Mouse (Mus musculus) left cerebral cortex, adult 18-20 months (tissue): ENCODE measurements around the gene Ntm. TPM values are rescaled to one million over a fixed set of nuclear protein-coding genes. Genes with fewer than 3 reads are reported as not detected.
A peak's percentile ranks its signal among the peaks of the same experiment; 100 is the strongest.

Source experiments
- DNase-seq, 2 experiments: peaks; one replicate each; pipeline ENCODE4 v3.0.0; 2021 to 2022; ENCODE audit warnings: low spot score in 2 of 2, mixed read lengths in 1 of 2
- total RNA-seq, 2 experiments: library from RNA; stranded (reverse); gene quantifications; 2 replicates each; pipeline ENCODE4 v1.2.3; 2021

Ntm gene
- total RNA-seq, 2 experiments from 2014 or later: 250 to 265 TPM

DNA sequence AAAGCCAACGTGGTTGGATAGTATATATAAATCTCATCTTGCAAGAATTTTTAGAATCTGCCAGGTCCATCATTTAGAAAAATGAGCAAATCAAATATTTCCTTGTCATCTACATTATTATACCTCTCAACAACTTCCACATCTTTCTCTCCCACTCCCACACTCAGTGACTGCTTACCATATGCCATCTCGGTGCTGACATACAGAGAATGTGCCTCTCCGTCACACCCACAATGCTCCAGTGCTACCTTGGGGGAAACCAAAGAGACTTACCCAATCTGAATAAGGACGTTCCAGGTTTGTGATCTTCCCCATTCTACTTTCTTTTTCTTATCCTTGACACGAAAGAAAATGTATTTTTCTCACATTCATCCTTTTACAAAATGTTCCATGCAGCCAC lies 75.0 kb downstream of the Ntm start:
- no peak for DNase-seq

DNA sequence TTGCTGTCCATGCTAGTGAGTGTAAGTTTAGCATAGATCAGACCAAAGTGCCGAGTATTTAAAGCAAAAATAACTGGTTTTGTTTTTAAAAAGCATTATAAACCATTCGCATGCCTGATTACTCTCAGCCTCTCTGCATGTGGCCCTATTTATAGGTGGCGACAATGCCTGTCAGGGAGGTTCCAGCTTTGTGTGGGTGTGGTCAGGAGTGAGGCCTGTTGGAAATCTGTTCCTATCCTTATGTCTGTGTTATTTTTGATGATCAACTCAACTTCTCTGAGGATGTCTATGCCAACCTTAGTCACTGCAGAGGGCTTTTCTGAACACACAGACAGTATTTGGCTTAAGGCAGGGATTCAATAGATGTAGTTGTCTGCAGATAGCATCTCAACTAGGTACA lies 78.9 kb downstream of the Ntm start:
- peak in 1 of 2 experiments; percentile 50 for DNase-seq

DNA sequence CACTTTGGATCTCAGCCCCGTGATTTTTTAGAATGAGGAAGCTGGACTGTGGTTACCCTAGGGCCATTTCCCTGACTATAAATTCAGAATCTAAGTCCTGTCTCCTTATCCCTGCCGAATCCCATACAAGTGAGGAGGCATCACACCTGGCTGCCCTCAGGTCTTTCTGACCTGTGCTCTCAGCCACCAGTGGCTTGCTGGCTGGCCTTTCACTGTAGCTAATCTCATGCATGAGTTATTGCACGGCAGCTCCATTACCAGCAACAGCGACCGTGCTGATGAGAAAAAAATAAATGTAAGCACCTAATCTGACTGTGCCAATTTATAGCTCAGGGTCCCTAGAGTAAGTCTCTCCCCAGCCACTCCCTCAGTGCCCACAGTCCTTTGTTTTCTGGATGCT lies 81.3 kb downstream of the Ntm start:
- DNase-seq: no peak

DNA sequence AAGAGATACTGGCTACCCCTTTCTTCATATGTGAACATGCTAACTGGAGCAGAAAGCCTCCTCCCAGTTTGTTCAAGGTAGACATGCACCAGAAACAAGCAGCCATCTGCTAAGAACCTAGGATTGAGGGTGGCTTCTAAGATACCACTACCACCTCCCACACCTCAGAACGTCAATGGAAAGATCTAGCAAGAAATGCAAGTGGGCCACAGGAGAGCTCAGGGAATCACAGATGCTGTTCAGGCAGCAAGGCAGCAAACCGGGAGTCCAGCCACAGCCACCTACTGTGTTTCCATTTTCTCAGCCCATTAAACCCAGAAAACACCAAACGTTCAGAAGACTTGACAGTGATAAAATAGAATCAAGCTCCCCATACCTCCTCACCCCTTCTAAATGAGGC lies 85.4 kb downstream of the Ntm start:
- peak; percentile 46 to 57 for DNase-seq

DNA sequence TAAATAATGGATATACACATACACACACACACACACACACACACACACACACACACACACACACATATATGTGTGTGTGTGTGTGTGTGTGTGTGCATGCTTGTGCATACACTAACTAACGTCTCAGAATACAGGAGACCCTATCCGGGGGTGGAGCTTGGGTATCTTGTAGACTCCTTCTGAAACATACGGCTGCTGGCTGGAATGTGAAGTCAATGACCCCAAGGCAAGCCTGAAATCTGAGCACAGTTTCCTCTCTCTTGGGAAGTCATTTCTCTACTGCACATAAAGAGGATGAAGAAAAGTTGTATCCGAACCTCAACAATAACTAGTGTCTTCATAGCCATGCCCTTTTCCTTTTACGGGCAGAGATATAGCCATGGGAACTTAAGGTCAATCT lies 95.2 kb downstream of the Ntm start:
- no peak for DNase-seq

DNA sequence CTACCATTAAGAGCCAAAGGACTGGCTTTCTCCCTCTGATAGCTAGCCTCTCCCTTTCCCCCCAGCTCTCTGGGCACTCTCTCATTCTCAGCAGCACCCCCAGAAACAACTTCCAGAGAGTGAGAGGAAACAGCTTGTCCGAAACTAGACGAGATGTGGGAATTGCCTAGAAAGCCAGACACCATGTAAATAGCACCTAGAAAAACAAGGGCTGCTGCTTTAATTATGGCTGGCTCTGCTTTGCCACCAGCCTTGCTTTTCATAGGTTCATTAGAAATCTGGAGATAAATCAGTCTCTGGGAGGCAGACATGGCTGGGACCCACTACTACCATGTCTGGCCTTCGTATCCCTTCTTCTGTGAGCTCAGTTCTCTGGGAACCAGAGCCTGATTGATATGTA lies 96.1 kb downstream of the Ntm start:
- DNase-seq: no peak

DNA sequence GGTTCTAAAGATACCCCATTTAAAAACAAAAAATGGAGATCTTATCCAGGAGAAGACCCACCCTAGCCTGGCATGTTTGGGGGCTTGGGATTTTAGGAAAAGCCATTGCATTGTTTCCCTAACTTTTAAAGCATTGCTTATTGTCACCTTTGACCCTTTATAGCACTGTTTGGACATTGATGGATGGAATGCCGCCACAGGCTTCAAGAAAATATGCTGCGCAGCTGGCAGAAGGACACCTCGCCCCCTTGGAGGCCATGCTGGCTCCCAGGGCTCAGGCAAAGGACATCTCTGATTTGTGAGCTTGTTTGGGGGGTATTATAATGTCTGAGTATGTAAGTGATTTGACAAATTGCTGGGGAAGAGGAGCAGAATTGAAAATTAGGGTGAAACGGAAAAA lies 96.8 kb downstream of the Ntm start:
- no peak for DNase-seq

DNA sequence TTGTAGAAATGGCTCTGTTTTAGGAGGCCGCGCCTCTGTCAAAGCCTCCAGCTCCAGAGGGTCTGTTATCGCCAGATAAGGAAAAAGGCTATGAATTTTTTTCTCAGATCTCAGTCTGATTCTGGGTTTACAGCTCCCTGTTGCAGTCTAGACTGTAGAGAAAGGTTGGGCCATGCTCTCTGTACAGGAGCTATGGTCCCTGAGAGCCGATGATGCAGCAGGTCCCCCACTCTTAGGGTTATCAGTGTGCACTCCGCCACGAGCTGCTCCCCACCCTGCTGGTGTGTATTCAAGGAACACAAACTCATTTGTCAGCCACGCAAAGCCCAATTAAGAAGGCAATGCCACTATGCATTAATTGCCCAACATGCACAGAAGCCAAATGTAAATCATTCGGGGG lies 97.4 kb downstream of the Ntm start:
- no peak for DNase-seq

DNA sequence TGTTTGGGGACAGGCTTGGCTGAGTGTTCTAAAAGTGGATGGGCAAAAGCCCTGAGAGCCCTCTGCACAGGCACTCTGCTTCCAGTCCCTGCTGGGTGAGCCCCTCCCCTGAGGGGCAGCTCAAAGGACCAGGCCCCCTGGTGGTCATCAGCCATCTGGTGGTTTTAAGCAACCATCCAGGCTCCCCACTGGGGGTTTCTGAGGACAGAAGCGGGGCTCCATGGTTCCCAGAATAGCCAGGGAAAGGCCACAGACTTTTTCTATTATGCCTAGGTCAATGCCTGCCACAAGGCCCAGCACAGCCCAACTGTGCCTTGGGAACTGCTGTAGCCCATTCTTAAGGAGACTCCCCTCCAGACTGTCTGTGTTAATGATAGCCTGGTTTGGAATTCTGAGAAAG lies 98.1 kb downstream of the Ntm start:
- DNase-seq: no peak

DNA sequence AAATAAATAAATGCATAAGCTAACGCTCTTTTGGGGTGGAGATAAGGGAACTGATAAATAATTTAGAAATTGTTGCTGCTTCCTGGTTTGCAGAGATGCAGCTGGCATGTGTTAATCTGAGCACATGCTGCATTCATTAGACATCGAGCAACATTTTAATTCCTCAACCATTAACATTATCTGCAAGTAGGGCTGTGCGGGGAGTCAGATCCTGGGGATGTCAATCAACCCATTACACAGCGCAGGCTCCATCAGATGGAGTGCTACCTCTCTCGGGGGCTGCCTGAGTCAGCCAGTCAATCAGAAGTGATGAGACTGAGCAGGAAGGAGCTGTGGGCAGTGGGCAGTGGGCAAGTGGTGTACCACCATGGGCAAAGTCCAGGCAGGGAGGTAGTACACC lies 100.5 kb downstream of the Ntm start:
- no peak for DNase-seq

DNA sequence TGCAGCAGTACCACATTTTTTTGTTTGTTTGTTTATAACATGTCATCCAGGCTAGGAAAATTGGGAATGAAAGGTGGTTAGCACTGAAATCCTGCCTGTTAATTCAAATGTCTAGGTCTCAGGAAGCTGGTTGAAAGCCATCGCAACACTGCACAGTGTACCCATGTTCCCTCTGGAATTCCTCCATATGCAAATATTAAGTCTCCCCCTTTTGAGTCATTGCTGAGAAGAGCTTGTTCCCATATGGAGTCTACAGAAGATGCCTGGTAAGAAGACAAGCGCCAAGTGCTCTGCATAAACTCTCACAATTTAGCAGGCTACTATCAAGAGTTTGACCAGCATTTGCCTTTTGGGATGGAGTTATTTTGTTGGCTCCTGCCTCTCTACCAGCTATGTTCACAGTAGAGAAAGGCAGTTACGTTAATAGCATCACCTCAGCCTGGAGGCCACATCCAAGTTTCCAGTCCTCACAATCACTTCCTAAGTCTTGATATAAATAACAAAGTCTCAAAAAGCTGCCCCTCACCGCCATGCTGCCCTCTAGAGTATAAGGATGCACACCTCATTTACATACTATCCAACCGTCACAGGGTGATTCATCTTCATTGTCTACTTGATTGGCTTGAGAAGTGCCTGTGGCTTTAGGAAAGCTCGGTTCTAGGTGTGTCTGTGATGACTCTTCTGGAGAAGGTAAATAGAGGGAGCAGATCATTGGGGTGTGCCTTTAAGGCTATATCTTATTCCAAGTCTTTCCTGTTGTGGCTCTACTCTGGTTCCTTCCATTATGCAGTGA lies 103.5 kb downstream of the Ntm start:
- DNase-seq: no peak

DNA sequence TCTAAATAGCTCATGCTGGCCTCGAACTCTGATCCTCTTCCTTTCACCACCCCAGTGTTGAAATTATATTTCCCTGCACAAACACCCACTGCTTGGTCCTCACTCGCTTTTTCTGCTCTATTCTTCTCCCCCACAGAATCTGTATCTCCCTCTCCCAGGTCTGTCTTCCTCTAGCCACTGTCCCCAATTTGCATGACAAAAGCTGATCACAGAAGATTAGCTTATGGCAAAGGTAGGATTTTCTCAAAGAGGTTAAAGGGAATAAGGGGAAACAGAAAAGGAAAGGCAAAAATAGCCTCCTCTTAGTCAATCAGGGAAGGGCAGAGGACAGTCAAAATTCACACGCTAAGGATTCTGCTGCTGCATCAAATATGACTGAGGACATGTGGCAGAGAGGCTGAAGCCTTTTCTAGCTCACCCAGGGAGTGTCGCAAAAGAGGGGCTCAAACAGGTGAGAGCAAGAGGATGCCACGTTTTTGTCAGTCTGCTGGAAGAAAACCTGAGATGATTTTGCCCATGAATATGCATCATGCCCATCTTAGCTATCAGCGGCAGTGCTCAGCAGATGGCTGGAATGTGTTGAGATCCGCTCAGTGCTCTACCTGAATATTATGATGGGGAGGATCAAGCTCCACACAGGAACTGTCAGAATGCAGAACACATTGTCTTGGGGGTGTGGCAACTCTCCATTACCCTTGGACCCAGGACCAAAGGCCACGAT lies 114.0 kb downstream of the Ntm start:
- DNase-seq: no peak

DNA sequence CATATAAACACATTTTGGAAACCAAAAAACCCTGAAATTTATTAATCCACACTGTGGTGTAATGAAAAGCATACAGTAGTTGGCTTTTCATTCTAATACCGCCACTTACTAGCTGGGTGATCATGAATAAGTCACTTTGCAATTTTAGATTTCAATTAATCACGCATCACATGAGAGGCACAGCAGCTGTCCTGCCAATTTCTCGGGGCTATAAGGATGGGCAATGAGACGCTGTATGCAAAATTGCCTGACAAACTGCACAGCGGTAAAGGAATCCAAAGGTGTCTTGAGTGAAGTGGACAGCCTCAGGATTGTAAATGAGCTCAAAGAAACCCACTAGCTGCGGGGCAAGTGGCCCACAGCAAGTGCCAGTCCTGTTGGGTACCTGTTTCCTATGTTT lies 125.6 kb downstream of the Ntm start:
- no peak for DNase-seq

DNA sequence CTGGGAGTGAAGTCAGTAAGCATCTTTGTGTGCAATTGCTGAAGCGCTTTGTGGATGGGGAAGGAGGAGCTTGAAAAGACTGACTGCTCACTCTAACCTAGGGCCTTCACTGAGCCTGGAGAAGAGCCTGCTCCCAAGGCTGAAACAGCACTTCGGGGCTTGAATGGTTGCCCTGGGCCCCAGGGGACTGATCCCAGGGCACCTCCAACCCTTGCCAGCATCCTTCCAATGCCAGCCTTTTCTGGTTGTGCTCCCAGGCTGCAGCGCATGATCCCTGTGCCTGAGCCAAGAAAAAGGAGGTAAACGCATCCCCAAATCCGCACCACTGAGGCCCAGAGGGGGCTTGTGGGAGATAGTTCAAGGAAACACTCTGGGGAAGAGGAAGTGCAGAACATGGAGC lies 128.0 kb downstream of the Ntm start:
- DNase-seq: peak in 1 of 2 experiments; percentile 41

DNA sequence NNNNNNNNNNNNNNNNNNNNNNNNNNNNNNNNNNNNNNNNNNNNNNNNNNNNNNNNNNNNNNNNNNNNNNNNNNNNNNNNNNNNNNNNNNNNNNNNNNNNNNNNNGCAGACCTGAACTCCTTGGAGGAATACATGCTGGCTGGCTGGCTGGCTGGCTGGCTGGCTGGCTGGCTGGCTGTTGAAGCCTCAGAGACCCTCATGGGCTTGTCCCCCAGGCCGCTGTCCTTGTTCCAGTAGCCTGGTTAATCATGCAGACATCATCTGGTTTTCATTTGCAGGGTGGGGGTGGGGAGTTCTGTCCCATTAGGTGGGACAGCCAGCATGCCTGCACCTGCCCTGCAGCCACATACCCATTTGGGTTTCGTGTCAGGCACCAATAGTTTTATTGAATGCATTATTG lies 129.2 kb downstream of the Ntm start:
- no peak for DNase-seq

DNA sequence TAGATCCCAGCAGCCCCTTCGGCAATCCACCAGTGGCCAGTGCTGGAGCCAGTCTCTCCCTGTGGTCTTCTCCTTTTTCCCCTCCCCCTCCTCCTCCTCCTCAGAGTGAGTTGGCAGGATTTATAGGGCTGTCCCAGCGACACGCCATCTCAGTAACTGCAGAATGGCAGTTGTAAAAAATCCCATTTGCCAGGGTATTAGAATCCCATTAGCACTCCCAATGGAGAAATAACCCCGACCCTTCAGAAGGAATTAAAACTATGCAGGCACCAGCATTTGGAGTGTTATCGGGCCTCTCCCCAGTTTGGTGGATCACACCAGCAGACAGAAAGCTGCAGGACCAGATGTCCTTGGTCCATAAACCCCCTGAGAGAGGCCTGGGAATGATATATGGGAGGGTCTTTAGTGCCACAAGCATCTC lies 135.7 kb downstream of the Ntm start:
- DNase-seq: no peak

DNA sequence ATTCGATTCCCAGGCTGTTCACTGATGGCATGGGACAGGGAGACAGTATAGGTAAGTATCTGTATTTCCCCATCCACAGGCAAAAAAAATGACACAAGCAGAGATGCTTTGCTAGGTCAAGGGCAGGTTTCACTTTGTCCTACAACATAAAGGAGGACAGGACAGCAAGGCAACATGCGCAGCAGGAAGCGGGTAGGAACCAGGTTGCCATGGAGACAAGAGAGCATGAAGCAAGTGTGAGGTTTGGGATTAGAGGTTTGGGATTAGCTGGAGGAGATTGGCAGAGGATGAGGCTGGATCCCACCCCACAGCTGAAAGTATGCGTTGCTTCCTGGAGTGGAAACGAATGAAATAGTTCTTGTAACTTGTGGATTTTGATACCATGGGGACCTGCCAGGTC lies 137.7 kb downstream of the Ntm start:
- no peak for DNase-seq

DNA sequence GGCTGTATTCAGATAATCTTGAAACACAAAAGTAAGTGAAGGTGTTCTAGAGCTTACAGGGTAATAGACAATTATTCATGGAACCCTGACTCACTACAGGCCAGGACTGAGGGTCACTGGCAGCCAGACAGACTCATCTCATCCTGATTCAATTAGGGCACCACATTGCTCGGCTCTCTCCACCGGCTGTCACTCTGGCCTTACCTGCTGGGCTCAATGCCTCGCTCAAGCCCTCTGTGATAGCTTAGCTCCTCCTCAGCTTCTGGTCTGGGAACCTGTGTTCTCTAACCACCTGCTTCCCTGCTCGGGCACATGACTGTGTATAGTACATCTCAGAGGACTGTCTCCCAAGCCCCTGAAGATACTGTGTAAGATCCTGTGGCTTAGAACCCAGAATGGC lies 139.2 kb downstream of the Ntm start:
- no peak for DNase-seq

DNA sequence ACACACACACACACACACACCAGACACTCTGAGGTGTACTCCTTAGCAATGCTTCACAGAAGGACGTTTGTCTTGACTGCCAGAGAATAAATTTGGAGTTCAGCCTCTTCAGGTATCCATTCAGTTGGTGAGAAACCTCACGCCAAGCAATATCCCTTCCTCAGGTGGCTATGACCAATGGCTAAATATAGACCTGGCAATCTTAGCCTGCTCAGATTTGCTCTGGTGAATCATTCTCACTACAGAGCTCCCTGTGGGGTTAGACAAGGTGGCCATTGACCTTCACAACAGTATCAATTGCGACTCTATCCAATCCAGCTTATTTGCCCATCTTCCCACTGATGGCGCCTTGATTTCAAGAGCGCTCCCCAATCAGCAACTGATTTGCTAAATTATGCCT lies 150.3 kb downstream of the Ntm start:
- no peak for DNase-seq

DNA sequence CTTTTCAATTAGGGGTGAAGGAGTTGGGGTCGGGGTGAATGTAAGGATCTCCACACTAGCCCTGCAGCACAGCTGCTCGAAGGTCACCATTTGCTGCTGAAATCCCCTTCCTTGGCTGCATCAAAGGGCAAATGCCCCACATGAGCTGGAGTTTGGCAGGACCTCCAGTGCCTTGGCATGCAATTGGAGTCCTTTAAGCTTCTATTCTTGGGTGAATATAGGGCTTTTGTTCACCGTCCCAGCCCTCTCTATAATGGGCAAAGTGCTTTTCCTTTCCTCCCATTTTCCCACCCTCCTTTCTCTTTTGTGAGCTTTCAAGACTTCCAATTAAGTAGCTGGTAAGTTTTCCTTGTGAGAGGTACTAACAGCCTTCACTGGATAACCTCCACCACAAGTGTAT lies 156.2 kb downstream of the Ntm start:
- peak in 1 of 2 experiments; percentile 14 for DNase-seq

DNA sequence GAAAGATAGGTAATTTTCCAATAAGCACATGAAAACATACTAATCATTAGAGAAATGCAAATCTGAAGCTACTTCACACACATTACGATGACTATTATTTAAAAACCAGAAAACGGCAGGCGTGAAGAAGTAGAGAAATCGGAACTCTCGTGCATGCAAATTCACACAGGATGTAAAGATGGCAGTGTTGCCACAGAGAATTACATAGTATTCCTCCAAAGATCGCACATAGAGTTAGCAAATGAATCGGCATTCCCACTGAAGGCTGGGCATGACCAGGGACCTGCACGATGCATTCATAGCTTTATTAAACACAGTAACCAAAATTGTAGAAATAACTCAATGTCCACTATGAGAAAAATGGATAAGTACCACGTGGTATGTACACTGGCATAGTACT lies 158.5 kb downstream of the Ntm start:
- no peak for DNase-seq

DNA sequence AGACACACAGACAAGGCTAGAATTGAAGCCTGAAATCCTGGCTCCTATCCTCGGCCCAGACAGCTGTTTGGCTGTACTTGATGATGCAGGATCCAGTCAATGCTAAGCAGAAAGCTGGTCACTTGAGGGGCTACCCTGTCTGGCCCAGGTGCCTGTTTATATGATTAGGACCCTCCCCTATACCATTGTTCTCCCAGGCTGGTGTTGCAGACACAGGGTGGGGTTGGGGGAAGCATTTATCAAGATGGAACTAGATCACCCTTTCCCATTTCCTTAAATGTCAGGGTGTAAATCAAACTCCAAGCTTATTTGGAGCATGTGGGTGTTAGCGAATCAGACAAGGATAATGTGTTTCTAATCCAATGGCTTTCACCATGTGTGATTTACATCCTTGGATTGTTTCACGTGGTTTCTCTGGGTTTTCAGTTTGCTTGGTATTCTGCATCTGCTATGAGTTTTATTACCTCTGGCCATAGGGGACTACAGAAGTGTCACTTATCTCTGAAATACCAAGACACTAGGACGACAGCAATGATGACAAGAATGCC lies 159.1 kb downstream of the Ntm start:
- no peak for DNase-seq
